Mouse (Mus musculus) lung, adult 2 months (tissue): ENCODE data around the gene Cep135. TPM values are rescaled to one million over a fixed set of nuclear protein-coding genes. Genes with fewer than 3 reads are reported as not detected.

Experiments
- DNase-seq: peaks from one replicate; pipeline ENCODE4 v3.0.0; 2022
- H3K4me1 ChIP-seq: fragments of 200-500 bp; 2 replicates; pipeline ENCODE4 v1.6.1; 2011; ENCODE audit warnings: low read length; ENCODE audit not compliant: control insufficient read depth, insufficient read depth
- H3K4me3 ChIP-seq: fragments of 200-500 bp; replicated peaks from 2 replicates; pipeline ENCODE3; 2011; ENCODE audit warnings: low read depth, mild to moderate bottlenecking, control low read depth, low read length; ENCODE audit errors: extremely low read depth
- CTCF ChIP-seq: fragments of 200-500 bp; IDR thresholded peaks from 2 replicates; pipeline ENCODE4 v1.5.1; 2011; ENCODE audit warnings: mild to moderate bottlenecking, low read length, control low read depth; ENCODE audit not compliant: insufficient read depth
- POLR2A ChIP-seq: fragments of 200-500 bp; IDR thresholded peaks from 2 replicates; pipeline ENCODE4 v1.6.1; 2011; ENCODE audit warnings: low read depth, mild to moderate bottlenecking, control low read depth, low read length, borderline replicate concordance; ENCODE audit errors: extremely low read depth
- WGBS: fragments of 180-500 bp; shearing (Covaris S2); methylation state at CpG from one replicate; pipeline ENCODE4 v1.1.7; 2018; 5-methylcytosine and 5-hydroxymethylcytosine counted together
- polyA plus RNA-seq: library from polyadenylated mRNA; depleted of rRNA; stranded (reverse); fragments of >200 nt; gene quantifications from 2 replicates; pipeline ENCODE4 v1.2.3, GENCODE M21; 2012

Cep135 gene
- polyA plus RNA-seq, 1 experiment, result 1.8 TPM

DNA sequence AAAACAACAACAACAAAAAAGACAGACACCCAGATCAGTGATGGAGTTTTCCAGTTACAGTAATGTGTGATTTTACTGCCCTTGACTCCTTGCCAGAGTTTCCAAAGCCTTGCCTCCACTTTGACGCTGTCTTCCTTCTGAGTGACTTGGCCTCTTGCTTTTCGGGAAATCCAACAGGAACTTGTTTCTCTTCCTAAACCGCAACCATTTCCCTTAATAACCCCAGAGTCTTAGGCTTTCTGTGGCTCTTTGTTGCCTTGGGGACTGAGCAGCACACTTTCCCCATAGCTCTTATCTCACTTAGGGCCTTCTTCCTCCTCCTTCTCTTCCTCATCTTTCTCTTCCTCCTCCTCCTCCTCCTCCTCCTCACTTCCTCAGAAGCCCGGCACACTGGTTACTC, 86.9 kb downstream of the Cep135 start:
- Histone ChIP-seq H3K4me1 (no peaks in the 10 kb centered on the region), H3K4me3 (no peak overlapping the region)
- TF ChIP-seq POLR2A (no peak), CTCF (no peak)
- WGBS, result 28% methylated on average over 4 of the region's 4 CpGs
- no peak for DNase-seq

DNA sequence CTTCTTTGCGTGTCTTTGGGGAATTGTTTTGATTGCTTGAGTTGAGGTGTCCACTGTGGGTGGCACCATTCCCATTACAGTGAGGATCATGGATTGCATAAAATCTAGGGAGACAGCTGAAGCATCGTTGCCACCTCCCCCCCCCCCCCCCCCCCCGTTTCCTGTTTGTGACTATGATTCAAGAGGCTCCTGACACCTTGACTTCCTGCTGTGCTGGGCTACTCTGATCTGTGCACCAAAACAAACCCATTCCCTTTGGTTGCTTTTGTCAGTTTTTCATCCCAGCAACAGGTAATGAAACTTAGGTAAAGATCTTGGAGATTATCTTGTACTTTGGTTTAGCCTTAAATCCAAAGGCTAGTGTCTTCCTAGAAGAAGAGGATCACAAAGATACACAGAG, 92.5 kb downstream of the Cep135 start:
- TF ChIP-seq CTCF, result no peak
- TF ChIP-seq POLR2A, result no peak
- no peaks in the 10 kb centered on the region for H3K4me1 ChIP-seq
- H3K4me3 ChIP-seq, result no peak overlapping the region
- no peak for DNase-seq
- WGBS, result 61% methylated on average over 3 of the region's 3 CpGs

DNA sequence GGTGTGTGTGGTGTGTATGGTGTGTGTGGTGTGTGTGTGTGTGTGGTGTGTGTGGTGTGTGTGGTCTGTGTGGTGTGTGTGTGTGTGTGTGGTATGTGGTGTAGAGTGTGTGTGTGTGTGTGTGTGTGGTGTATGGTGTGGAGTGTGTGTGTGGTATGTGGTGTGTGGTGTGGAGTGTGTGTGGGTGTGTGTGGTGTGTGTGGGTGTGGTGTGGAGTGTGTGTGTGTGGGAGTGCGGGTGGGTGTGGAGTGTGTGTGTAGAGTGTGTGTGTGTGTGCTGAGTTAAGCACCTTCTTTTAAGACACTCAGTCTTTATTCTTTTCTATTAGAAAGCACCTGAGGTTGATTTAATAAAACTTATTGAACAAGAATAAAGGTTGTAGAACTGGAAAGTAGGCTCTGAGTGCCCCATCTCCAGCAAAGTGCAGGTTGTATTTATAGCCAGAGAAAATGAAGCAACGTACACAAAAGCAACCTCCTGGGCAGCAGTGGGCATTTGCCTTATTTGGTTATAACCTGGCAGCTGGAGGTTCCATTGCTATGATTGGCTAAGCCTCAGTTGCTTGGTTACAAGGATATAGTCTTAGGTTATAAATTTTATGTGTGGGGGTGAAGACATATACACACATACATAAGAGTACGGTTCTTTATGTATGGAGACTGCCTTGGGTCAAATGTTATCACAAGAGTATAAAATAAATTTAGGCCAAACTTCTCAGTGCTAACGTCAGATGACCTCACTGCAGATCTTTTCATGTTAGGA, 93.6 kb downstream of the Cep135 start:
- TF ChIP-seq CTCF (no peak), POLR2A (no peak)
- 61% methylated on average over 4 of the region's 4 CpGs for WGBS

GRCm38 (mm10) chr5:76683455-76683854, 95.0 kb downstream of the Cep135 start:
- Histone ChIP-seq H3K4me3 (no peak overlapping the region), H3K4me1 (no peaks in the 10 kb centered on the region)
- no peak for DNase-seq
- no peak for TF ChIP-seq POLR2A
- WGBS, result 51% methylated on average over 5 of the region's 5 CpGs

More for the DNA sequence above, 93.6 kb downstream of the Cep135 start:
- H3K4me1 ChIP-seq, result no peaks in the 10 kb centered on the region
- no peak overlapping the region for H3K4me3 ChIP-seq
- DNase-seq, result no peak

- no peak for DNase-seq
- H3K4me3 ChIP-seq, result no peak overlapping the region
- H3K4me1 ChIP-seq, result no peaks in the 10 kb centered on the region
- TF ChIP-seq CTCF (no peak), POLR2A (no peak)
- 70% methylated on average over 15 of the region's 15 CpGs for WGBS
Observed at GRCm38 (mm10) chr5:76684658-76685605, 96.4 kb downstream of the Cep135 start.

DNA sequence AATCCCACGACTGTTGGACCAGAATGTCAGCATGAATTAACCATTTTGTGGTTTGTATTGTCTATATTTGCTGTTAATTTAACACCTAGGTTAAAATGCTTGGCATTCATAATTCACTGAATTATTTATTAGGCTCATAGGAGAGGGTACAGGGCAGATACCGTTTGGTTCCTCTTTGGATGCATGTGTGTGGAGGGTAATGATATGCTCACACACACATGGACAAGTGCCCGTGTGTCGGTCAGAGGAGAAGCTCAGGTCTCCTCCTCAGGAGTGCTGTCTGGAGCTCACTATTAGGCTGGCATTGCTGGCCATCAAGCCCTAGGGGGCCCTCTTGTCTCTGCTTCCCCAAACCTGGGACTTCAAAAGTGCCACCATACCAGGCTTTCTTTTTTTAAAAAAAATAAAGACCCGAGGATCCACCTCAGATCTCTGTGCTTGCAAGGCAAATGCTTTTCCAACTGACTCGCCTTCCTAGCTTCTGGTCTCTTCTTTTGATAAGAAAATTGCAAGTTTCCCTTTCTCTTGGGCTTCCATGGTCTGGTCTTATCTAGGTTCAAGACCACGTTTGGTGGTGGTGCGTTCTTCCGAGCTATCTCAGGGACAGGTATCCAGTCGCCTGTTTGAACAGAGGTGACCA, 99.6 kb downstream of the Cep135 start:
- Histone ChIP-seq H3K4me1 (no peaks in the 10 kb centered on the region), H3K4me3 (no peak overlapping the region)
- DNase-seq, result no peak
- TF ChIP-seq CTCF (no peak), POLR2A (no peak)
- 85% methylated on average over 10 of the region's 10 CpGs for WGBS

GRCm38 (mm10) chr5:76688643-76689042, 100.1 kb downstream of the Cep135 start:
- no peak for DNase-seq
- WGBS, result 74% methylated on average over 6 of the region's 6 CpGs
- H3K4me1 ChIP-seq, result no peaks in the 10 kb centered on the region
- H3K4me3 ChIP-seq, result no peak overlapping the region
- no peak for TF ChIP-seq POLR2A
- no peak for TF ChIP-seq CTCF

- TF ChIP-seq CTCF (no peak), POLR2A (no peak)
- no peak for DNase-seq
- Histone ChIP-seq H3K4me1 (no peaks in the 10 kb centered on the region), H3K4me3 (no peak overlapping the region)
- WGBS, result 53% methylated on average over 5 of the region's 5 CpGs
Observed at GRCm38 (mm10) chr5:76690177-76690593, 101.7 kb downstream of the Cep135 start.

DNA sequence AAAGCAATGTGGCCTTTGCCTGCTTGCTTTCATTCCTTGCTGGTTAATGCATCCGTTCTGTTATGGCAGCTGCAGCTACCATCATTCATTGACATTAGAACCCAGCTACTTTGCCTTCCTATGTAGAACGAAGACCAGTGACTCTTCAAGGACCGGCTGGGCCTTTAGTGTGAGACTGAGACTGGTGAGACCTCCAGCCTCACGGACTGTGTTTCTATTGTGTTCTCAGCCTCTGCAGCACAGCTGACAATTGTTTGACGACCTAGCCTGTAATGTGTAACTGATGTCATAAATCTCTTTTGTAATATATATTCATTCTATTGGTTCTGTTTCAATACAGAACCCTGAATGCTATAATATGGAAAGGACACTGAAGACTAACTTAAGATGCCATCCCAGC, 102.8 kb downstream of the Cep135 start:
- Histone ChIP-seq H3K4me1 (no peaks in the 10 kb centered on the region), H3K4me3 (no peak overlapping the region)
- TF ChIP-seq POLR2A, result no peak
- no peak for TF ChIP-seq CTCF
- 91% methylated on average over 5 of the region's 5 CpGs for WGBS
- DNase-seq, result no peak
